Mouse (Mus musculus) adrenal gland, postnatal 25 days (tissue): ENCODE measurements around the gene Coro1c. TPM values are rescaled to one million over a fixed set of nuclear protein-coding genes. Genes with fewer than 3 reads are reported as not detected.
A peak's percentile ranks its signal among the peaks of the same experiment; 100 is the strongest.

ENCODE experiments used
- DNase-seq: peaks from one replicate; pipeline ENCODE4 v3.0.0; 2021; ENCODE audit warnings: mixed read lengths
- long read RNA-seq: library from polyadenylated mRNA; stranded (forward); transcript quantifications from one replicate; pipeline ENCODE4 v2.0.0, GENCODE M21; 2021
- total RNA-seq: library from RNA; stranded (reverse); gene quantifications from 2 replicates; pipeline ENCODE4 v1.2.3, GENCODE M21; 2021

Coro1c gene
- total RNA-seq: 43.3 and 52.6 TPM in 2 replicates
- long read RNA-seq, transcript Coro1c-201 (11 exons, 3,491 nt): major isoform, 5 of 21 reads
- long read RNA-seq, partial matches to known transcripts: 1 of 21 reads
- long read RNA-seq, other reads (novel, unspliced or antisense): 15 of 21 reads

GRCm38 (mm10) chr5:113908592-113909441 lies at the start of gene Coro1c:
Gene Coro1c, minus strand, starts transcription at chr5:113908758.
- DNase-seq: peak; percentile 99

- DNase-seq: peak; percentile 89
Observed at GRCm38 (mm10) chr5:113956510-113956909, 48.0 kb upstream of the Coro1c start.

GRCm38 (mm10) chr5:113955691-113956090 lies 47.1 kb upstream of the Coro1c start:
- no peak for DNase-seq

- DNase-seq: no peak
Observed at GRCm38 (mm10) chr5:113955281-113955680, 46.7 kb upstream of the Coro1c start.

GRCm38 (mm10) chr5:113954421-113954820 lies 45.9 kb upstream of the Coro1c start:
- DNase-seq: peak; percentile 84

GRCm38 (mm10) chr5:113952519-113952918 lies 44.0 kb upstream of the Coro1c start:
- no peak for DNase-seq

- no peak for DNase-seq
Observed at GRCm38 (mm10) chr5:113951693-113952071, 43.1 kb upstream of the Coro1c start.

GRCm38 (mm10) chr5:113950786-113951692 lies 42.5 kb upstream of the Coro1c start:
- DNase-seq: no peak

- no peak for DNase-seq
Observed at GRCm38 (mm10) chr5:113950133-113950532, 41.6 kb upstream of the Coro1c start.

- no peak for DNase-seq
Observed at GRCm38 (mm10) chr5:113947280-113947679, 38.7 kb upstream of the Coro1c start.

- no peak for DNase-seq
Observed at GRCm38 (mm10) chr5:113945126-113945525, 36.6 kb upstream of the Coro1c start.

GRCm38 (mm10) chr5:113943328-113943727 lies 34.8 kb upstream of the Coro1c start:
- DNase-seq: no peak

- no peak for DNase-seq
Observed at GRCm38 (mm10) chr5:113942580-113942979, 34.0 kb upstream of the Coro1c start.

- DNase-seq: no peak
Observed at GRCm38 (mm10) chr5:113939263-113939900, 30.8 kb upstream of the Coro1c start.

- no peak for DNase-seq
Observed at GRCm38 (mm10) chr5:113937650-113938049, 29.1 kb upstream of the Coro1c start.

- DNase-seq: no peak
Observed at GRCm38 (mm10) chr5:113933889-113934288, 25.3 kb upstream of the Coro1c start.

- no peak for DNase-seq
Observed at GRCm38 (mm10) chr5:113933480-113933879, 24.9 kb upstream of the Coro1c start.

- DNase-seq: no peak
Observed at GRCm38 (mm10) chr5:113932310-113932709, 23.8 kb upstream of the Coro1c start.

- peak; percentile 60 for DNase-seq
Observed at GRCm38 (mm10) chr5:113930648-113931609, 22.4 kb upstream of the Coro1c start.

- DNase-seq: no peak
Observed at GRCm38 (mm10) chr5:113929950-113930647, 21.5 kb upstream of the Coro1c start.
